Mouse (Mus musculus) myocyte (in vitro differentiated cells): ENCODE results near the gene Ldlrad3. TPM values are rescaled to one million over a fixed set of nuclear protein-coding genes. Genes with fewer than 3 reads are reported as not detected.

Source experiments
- H3K27me3 ChIP-seq: one replicate; pipeline ENCODE4 v1.6.1; 2011; ENCODE audit not compliant: control insufficient read depth, insufficient read depth, insufficient read length
- H3K36me3 ChIP-seq: one replicate; pipeline ENCODE4 v1.6.1; 2011; ENCODE audit not compliant: control insufficient read depth, insufficient read depth
- H3K4me2 ChIP-seq: one replicate; pipeline ENCODE4 v1.6.1; 2011; ENCODE audit warnings: low read depth, control low read depth
- H3K4me3 ChIP-seq: one replicate; pipeline ENCODE4 v1.5.1; 2011; ENCODE audit warnings: mild to moderate bottlenecking, control low read depth, moderate library complexity
- H3K79me2 ChIP-seq: one replicate; pipeline ENCODE4 v1.6.1; 2011; ENCODE audit not compliant: control insufficient read depth, insufficient read depth
- H3ac ChIP-seq: one replicate; pipeline ENCODE4 v1.6.1; 2011; ENCODE audit not compliant: control insufficient read depth, insufficient read length
- CEBPB ChIP-seq: IDR thresholded peaks from 2 replicates; pipeline ENCODE4 v1.6.1; 2011; ENCODE audit warnings: mild to moderate bottlenecking, moderate library complexity; ENCODE audit not compliant: poor library complexity, insufficient read depth, severe bottlenecking
- E2F4 ChIP-seq: IDR thresholded peaks from one replicate; pipeline ENCODE4 v1.6.1; 2011; ENCODE audit warnings: mild to moderate bottlenecking, control low read depth, moderate library complexity; ENCODE audit not compliant: insufficient read depth
- MAX ChIP-seq: IDR thresholded peaks from one replicate; pipeline ENCODE4 v1.6.1; 2011; ENCODE audit warnings: low read depth, mild to moderate bottlenecking, control low read depth
- MYOD1 ChIP-seq, 3 experiments: IDR thresholded peaks; one replicate each; pipeline ENCODE4 v1.6.1; 2011; ENCODE audit warnings: control low read depth in 2 of 3, low read depth in 2 of 3, mild to moderate bottlenecking in 2 of 3, moderate library complexity in 1 of 3; ENCODE audit not compliant: insufficient read length in 2 of 3, control insufficient read depth in 1 of 3
- MYOG ChIP-seq, 3 experiments: IDR thresholded peaks; one replicate each; pipeline ENCODE4 v1.6.1; 2011; ENCODE audit warnings: control low read depth in 2 of 3, low read depth in 2 of 3, mild to moderate bottlenecking in 2 of 3; ENCODE audit not compliant: insufficient read length in 2 of 3, control insufficient read depth in 1 of 3, insufficient read depth in 1 of 3
- POLR2A ChIP-seq: IDR thresholded peaks from one replicate; pipeline ENCODE4 v1.6.1; 2011; ENCODE audit warnings: low read depth, mild to moderate bottlenecking, control low read depth, moderate library complexity; ENCODE audit not compliant: insufficient read length
- POLR2AphosphoS2 ChIP-seq: IDR thresholded peaks from one replicate; pipeline ENCODE4 v1.6.1; 2011; ENCODE audit warnings: low read depth, control low read depth; ENCODE audit not compliant: insufficient read length
- REST ChIP-seq: IDR thresholded peaks from one replicate; pipeline ENCODE4 v1.6.1; 2011; ENCODE audit warnings: mild to moderate bottlenecking, control low read depth, moderate library complexity; ENCODE audit not compliant: insufficient read depth, insufficient read length
- SRF ChIP-seq: IDR thresholded peaks from one replicate; pipeline ENCODE4 v1.6.1; 2011; ENCODE audit warnings: low read depth; ENCODE audit not compliant: control insufficient read depth, insufficient read length
- TCF12 ChIP-seq: IDR thresholded peaks from one replicate; pipeline ENCODE4 v1.6.1; 2011; ENCODE audit warnings: mild to moderate bottlenecking, control low read depth; ENCODE audit not compliant: poor library complexity, insufficient read depth, severe bottlenecking
- TCF3 ChIP-seq: IDR thresholded peaks from one replicate; pipeline ENCODE4 v1.6.1; 2011; ENCODE audit warnings: low read depth, control low read depth; ENCODE audit not compliant: insufficient read length
- USF1 ChIP-seq: IDR thresholded peaks from one replicate; pipeline ENCODE4 v1.6.1; 2011; ENCODE audit warnings: low read depth, mild to moderate bottlenecking, control low read depth, moderate library complexity
- polyA plus RNA-seq: library from polyadenylated mRNA; unstranded; fragments of >200 nt; fragmentation: generic; extraction: Trizol; gene quantifications from one replicate; pipeline ENCODE4 v1.2.1, GENCODE M21; 2012; ENCODE audit warnings: missing spikeins

Gene Ldlrad3
- polyA plus RNA-seq, 1 experiment: 32.1 TPM

- no peak for TF ChIP-seq TCF3
- TF ChIP-seq CEBPB: no peak
- TF ChIP-seq USF1: no peak
- no peaks in the 10 kb centered on the region for H3K79me2 ChIP-seq
- no peaks in the 10 kb centered on the region for H3K27me3 ChIP-seq
- no peak overlapping the region for H3K4me3 ChIP-seq
- H3K4me2 ChIP-seq: no peak overlapping the region
- H3K36me3 ChIP-seq: no peaks in the 10 kb centered on the region
- no peak overlapping the region for H3ac ChIP-seq
These were observed 94.5 kb downstream of the Ldlrad3 start for GRCm38 (mm10) chr2:102091516-102092350.

GRCm38 (mm10) chr2:102087787-102088186 lies 98.4 kb downstream of the Ldlrad3 start:
- Histone ChIP-seq H3K27me3 (no peaks in the 10 kb centered on the region), H3K4me2 (no peak overlapping the region)
- TF ChIP-seq E2F4 (no peak), TCF3 (no peak), MYOD1 (IDR thresholded peaks at IDR 0.05; ENCODE audit: control insufficient read depth in 1 of 3, insufficient read length in 2 of 3, low read depth in 2 of 3) (no peak), CEBPB (no peak), POLR2AphosphoS2 (no peak), MYOG (IDR thresholded peaks at IDR 0.05; ENCODE audit: control insufficient read depth in 1 of 3, insufficient read depth in 1 of 3, insufficient read length in 2 of 3, low read depth in 2 of 3) (no peak)

GRCm38 (mm10) chr2:102086583-102086982 lies 99.6 kb downstream of the Ldlrad3 start:
- no peak overlapping the region for H3K4me2 ChIP-seq
- peaks cover 7% of the 10 kb centered on the region for H3K36me3 ChIP-seq
- peaks cover 23% of the 10 kb centered on the region for H3K79me2 ChIP-seq
- TF ChIP-seq REST (peak; percentile 14), POLR2A (peak; percentile 43), MYOD1 (IDR thresholded peaks at IDR 0.05; ENCODE audit: control insufficient read depth in 1 of 3, insufficient read length in 2 of 3, low read depth in 2 of 3) (no peak), TCF12 (no peak), POLR2AphosphoS2 (peak; percentile 59), TCF3 (no peak), USF1 (no peak), E2F4 (no peak), MYOG (IDR thresholded peaks at IDR 0.05; ENCODE audit: control insufficient read depth in 1 of 3, insufficient read depth in 1 of 3, insufficient read length in 2 of 3, low read depth in 2 of 3) (peak in 1 of 3 experiments; percentile 56), MAX (no peak), CEBPB (no peak), SRF (no peak)
- no peaks in the 10 kb centered on the region for H3K27me3 ChIP-seq
- no peak overlapping the region for H3K4me3 ChIP-seq
- H3ac ChIP-seq: no peak overlapping the region

More at GRCm38 (mm10) chr2:102087787-102088186, 98.4 kb downstream of the Ldlrad3 start:
- Histone ChIP-seq H3K4me3 (no peak overlapping the region), H3K79me2 (peaks cover 20% of the 10 kb centered on the region), H3K36me3 (peaks cover 7% of the 10 kb centered on the region), H3ac (no peak overlapping the region)

DNA sequence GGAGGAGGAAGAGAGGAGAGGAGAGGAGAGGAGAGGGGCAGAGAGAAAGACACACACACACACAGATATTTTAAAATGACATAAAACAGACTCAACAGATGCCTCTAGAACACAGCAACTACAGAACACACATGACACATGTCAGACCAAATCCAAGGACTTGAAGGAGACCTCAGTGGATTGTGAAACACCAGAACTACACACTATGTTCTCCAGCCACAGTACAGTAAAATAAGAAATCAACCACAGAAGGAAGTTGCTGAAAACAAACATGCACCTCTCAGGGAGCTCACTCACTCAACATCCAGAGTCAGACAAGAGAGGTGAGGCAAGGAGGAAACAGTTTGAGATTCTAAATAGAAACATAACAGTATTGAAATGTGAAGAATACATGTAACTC lies 103.4 kb downstream of the Ldlrad3 start:
- H3K4me3 ChIP-seq: no peak overlapping the region
- peaks cover 7% of the 10 kb centered on the region for H3K36me3 ChIP-seq
- no peak for TF ChIP-seq CEBPB
- TF ChIP-seq POLR2A: no peak
- no peak for TF ChIP-seq SRF
- no peak for TF ChIP-seq MYOG (IDR thresholded peaks at IDR 0.05; ENCODE audit: control insufficient read depth in 1 of 3, insufficient read depth in 1 of 3, insufficient read length in 2 of 3, low read depth in 2 of 3)
- no peak for TF ChIP-seq MAX
- TF ChIP-seq USF1: no peak
- TF ChIP-seq REST: no peak
- no peak for TF ChIP-seq TCF12
- no peak for TF ChIP-seq TCF3
- TF ChIP-seq E2F4: no peak
- no peak for TF ChIP-seq POLR2AphosphoS2
- TF ChIP-seq MYOD1 (IDR thresholded peaks at IDR 0.05; ENCODE audit: control insufficient read depth in 1 of 3, insufficient read length in 2 of 3, low read depth in 2 of 3): no peak
- no peaks in the 10 kb centered on the region for H3K27me3 ChIP-seq
- H3K79me2 ChIP-seq: peaks cover 30% of the 10 kb centered on the region
- H3K4me2 ChIP-seq: no peak overlapping the region
- H3ac ChIP-seq: no peak overlapping the region

GRCm38 (mm10) chr2:102077554-102077953 lies 108.6 kb downstream of the Ldlrad3 start:
- Histone ChIP-seq H3K4me3 (no peak overlapping the region), H3K4me2 (no peak overlapping the region), H3K79me2 (peaks cover 10% of the 10 kb centered on the region), H3K27me3 (no peaks in the 10 kb centered on the region), H3K36me3 (no peaks in the 10 kb centered on the region), H3ac (no peak overlapping the region)
- TF ChIP-seq SRF (no peak), TCF3 (no peak), E2F4 (no peak), USF1 (no peak), MAX (no peak), POLR2A (no peak), MYOD1 (IDR thresholded peaks at IDR 0.05; ENCODE audit: control insufficient read depth in 1 of 3, insufficient read length in 2 of 3, low read depth in 2 of 3) (no peak)
